Mouse (Mus musculus): ENCODE results near the gene Fam187b.

DNA sequence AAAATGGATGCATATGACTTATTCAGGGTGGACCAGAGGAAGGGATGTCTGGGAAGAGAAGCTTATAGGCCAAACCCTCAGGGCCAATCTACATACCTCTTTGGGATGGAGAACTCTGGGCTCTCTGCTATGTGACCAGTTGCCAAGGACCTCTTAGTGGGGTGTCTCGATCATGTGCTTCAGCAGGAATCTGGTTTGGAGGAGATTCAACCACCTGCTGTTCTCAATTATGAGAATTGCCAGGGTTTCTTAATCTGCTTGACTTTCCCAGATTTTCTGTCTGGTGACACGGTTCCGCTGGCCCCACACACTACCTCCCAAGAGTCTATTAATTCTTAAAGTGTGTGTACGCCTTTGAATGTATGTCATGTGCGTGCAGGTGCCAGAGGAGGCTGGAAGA, 20.4 kb downstream of the Fam187b start:
- TF ChIP-seq CTCF (IDR thresholded peaks at IDR 0.05; ENCODE audit: low read depth) (no peak), EP300 (IDR thresholded peaks at IDR 0.05; ENCODE audit: low read depth) (no peak)
